Mouse (Mus musculus) splenic B cell, adult 2 months (primary cell): ENCODE measurements around the gene Haus4.

Experiments
- DNase-seq: peaks from one replicate; pipeline ENCODE4 v3.0.0-alpha.2; 2011; ENCODE audit warnings: low read depth, low spot score
- H3K27me3 ChIP-seq: 2 replicates; pipeline ENCODE4 v1.6.1; 2012; ENCODE audit warnings: mild to moderate bottlenecking, low read length, moderate library complexity, mixed read lengths; ENCODE audit not compliant: control insufficient read depth, poor library complexity, insufficient read depth, severe bottlenecking
- H3K36me3 ChIP-seq: 2 replicates; pipeline ENCODE4 v1.6.1; 2012; ENCODE audit warnings: mild to moderate bottlenecking, low read length, moderate library complexity, mixed read lengths; ENCODE audit not compliant: control insufficient read depth, poor library complexity, insufficient read depth, severe bottlenecking

Gene Haus4

DNA sequence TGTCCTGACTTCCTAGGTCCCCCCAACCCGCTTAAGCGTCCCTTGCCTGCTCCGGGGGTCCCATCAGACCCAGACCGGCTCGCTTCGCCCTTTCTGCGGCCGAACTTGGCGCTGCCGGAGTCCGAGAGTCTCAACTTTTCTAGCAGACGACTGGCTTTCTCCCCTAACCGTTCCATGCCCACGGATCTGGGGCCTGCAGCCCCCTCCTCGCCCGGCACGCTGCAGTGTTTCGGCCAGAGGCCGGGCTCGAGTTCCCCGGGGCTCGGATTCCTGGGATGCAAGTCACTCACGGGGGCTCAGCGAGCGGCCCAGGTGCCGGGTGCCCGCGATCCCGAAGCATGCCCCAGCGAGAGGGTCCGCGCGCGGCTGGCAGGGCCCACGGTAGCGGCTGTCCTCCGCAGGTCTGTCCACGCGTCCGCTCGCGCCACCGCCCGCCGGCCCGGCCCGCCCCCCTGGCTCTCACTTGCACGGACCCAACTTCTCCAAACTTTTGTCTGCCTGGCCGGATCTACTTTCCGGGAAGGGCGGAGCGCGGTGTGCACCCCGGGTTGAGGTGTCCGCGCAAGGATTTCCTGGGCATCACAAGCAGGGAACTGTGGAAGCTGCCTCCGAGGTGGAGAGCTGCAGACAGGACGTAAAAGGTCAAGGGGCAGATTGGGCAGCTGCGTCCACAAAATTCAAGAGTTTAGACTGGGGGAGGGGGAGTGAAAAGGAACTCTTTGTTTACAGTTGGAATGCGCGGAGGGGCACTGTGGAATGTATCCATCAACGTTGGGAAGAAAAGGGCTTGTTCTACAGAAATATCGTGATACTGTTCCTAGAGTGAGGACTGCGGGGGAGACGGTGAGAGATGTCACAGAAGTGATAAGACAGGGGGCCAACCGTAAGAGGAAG, 22.9 kb upstream of the Haus4 start, which contains the start of gene Ajuba:
Gene Ajuba, minus strand, starts transcription at position 470 of the 894 bp plus-strand sequence.
- peak; percentile 36 for DNase-seq

DNA sequence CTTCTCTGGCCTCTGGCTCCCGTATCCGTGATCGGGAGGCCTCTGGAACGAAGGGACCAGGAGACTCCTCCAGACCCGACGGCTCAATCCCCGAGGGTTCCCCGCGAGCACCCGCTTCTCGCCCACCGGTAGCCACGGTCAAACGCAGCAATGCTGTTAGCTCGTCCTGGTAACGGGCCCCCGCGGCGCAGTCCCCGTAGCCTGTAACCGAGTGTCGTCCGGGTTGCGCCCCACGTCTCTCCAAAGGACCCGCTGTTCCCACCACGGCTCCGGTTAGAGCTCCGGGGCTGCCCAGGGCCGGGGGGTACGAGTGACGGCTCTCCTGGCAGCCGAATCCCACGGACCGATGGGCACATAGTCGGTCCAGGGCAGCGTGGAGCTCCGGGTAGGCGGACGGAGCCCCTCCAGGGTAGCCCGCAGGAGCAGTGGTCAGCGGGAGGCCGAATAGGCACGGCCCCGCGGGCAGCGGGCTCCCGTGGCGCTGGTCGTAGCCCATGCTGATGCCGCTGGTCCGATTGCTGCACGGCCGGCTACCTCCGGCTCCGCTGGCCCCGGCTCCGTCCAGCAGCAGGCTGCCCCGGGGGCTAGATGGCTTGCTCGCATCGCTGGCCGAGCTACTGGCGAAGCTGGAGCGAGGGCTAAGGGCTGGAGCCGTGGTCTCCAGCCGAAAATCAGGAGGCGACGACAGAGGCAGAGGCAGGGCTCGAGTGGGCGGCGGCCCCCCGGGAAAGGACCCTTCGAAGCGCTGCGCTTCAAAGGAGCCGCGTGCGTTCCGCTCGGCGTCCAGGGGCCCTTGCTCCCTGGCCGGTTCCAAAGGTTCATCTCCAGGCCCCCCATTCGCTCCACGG, 22.0 kb upstream of the Haus4 start:
- peak; percentile 22 for DNase-seq

More for the DNA sequence above, 22.9 kb upstream of the Haus4 start, which contains the start of gene Ajuba:
- peaks cover 2% of the 10 kb centered on the region; the same call in 1 of the 2 replicates for H3K27me3 ChIP-seq
- no peaks in the 10 kb centered on the region for H3K36me3 ChIP-seq

GRCm38 (mm10) chr14:54575631-54576030, 21.2 kb upstream of the Haus4 start:
- Histone ChIP-seq H3K27me3 (peaks cover 2% of the 10 kb centered on the region; the same call in 1 of the 2 replicates), H3K36me3 (no peaks in the 10 kb centered on the region)
- peak; percentile 6 for DNase-seq

More for the DNA sequence above, 22.0 kb upstream of the Haus4 start:
- H3K27me3 ChIP-seq = peaks cover 2% of the 10 kb centered on the region; the same call in 1 of the 2 replicates
- H3K36me3 ChIP-seq = no peaks in the 10 kb centered on the region

DNA sequence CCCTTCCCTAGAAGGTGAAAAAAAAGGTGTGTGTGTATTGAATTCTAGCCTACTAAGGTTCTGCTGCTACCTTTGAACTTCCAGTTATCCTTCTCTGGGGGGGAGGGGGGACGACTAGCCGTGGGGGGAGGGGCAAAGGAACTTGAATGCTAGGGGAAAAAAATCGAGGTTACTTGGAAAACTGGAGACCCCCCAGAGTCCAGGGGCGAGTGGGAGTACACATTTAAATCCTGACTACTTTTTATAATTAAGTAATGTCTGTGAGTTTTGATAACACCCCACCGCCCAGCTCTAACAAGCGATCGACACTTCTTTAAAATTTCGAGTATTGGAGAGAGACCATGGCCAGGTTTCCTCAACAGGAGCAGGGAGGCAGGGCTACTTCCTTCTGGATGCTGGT, 20.6 kb upstream of the Haus4 start:
- H3K36me3 ChIP-seq = no peaks in the 10 kb centered on the region
- DNase-seq = no peak
- peaks cover 2% of the 10 kb centered on the region; the same call in 1 of the 2 replicates for H3K27me3 ChIP-seq

DNA sequence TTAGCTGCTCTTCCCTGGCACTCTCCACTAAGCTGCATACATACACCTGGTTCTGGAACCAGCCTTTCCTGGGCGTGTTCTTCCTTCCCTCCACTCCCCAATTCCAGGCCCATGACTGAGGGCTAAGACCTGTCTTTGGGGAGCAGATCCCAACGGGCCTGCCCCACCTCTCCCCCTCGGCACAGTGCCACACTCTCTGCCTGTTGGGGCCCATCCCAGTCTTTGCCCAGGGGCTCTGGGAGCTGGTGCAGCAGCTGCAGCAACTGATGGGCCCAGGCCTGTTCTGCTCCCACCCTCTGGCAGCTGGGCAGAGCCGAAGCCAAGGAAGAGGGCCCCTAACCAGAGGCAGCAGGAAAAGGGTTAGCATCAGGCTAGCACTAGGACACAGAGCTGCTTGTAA, 19.8 kb upstream of the Haus4 start:
- H3K36me3 ChIP-seq = no peaks in the 10 kb centered on the region
- H3K27me3 ChIP-seq = peaks cover 2% of the 10 kb centered on the region; the same call in 1 of the 2 replicates
- no peak for DNase-seq

DNA sequence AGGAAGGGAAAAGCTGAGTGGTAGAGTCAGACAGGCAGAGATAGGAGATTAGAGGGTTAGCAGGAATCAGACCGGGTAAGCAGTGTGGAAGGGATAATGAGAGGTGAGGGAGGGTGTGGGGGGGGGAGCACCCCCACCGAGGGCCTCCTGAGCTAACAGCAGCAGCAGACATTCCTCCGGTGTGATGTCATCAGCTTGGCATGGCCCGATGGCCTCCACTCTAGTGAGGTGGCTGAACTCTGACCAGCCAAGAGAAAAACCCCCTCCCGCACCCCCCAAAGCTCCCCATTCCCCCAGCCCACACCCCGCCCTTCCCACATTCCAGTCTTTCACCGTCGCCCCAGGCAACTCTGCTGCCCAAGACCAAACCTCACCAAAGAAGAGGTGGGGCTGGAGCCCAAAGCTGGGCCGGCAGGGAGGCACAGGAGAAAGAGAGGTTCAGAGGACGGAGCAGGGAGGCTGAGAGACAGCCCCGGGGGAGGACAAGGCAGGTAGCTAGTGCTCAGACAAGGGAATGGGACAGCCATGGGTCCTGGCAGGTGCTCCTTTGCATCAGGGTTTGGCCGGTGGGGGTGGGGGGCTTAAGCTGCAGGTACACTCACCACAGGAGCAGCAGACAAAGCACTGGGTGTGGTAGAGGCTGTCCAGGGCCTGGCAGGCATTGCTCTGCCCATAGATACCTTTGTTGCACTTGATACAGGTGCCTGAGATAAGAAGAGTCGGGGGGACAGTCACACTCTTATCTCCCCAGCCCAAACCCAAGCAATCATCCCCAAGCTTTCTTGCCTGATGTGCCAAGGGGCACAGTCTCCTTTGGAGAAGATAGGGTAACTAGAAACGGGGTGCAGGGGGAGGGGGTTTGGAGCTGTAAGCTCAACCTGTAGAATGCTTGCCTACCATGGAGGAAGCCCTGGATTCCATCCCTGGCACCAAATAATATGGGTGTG, 18.6 kb upstream of the Haus4 start:
- Histone ChIP-seq H3K27me3 (peaks cover 2% of the 10 kb centered on the region; the same call in 1 of the 2 replicates), H3K36me3 (no peaks in the 10 kb centered on the region)
- DNase-seq = no peak

DNA sequence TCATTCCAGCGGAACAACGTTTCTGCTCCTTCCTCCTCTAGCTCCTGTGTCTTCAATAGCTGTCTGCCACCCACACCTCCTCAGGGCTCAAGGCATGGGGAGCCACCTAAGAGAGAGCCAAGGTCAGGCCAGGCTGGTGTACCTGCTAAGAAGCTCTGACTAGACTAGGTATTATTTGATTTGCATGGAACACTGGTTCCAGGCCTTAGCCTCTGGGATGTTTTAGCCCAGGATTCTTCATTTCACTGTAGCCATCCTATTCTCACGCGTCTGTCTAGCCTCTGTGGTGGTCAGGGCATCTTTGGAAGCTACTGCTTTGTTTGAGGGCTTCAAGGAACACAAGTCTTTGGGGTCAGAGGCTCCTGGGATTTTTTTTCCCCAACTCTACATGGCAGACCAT, 17.7 kb upstream of the Haus4 start:
- Histone ChIP-seq H3K27me3 (peaks cover 2% of the 10 kb centered on the region; the same call in 1 of the 2 replicates), H3K36me3 (no peaks in the 10 kb centered on the region)
- no peak for DNase-seq

DNA sequence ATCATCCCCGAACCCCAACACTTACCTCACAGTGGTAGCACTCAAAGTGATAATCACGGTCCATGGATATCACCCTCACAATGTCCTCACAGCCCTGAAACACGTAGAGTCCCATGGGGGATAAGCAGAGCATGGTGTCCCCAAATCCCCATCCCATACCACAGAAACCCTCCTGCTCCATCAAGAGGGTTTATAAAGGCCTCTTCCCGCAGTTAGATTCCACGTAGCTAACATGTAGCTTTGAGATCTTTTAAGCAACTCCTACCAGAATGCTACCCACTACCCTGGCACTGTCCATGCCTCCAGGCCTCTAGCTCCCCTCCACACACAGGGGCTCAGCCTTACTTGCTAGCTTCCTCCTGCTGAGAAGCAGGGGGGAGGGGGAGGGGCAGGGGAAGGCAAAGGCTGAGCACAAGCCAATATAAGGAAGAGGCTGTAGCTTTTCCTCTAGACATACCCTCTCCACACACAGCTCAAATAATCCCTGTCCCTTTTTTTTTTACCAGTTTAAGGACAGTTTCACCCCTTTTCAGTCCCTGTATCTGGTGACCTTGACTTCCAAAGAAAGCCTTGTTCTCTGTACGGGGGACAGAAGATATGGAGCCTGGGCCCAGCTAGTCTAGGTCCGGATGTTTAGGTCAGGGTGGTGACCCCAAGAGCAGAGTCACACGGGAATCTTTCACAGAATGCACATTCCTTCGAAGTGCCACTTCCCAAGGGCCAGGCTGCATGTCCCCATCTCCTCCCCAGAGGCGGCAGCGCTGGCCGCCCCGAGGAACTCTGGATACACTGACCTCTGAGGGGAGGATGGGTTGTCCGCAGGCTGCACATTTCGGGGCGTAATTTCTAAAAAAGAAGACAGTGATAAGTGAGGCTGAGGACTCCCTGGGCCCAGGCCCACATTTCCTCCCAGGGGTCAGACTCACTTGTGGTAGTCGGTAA, 15.3 kb upstream of the Haus4 start:
- H3K27me3 ChIP-seq = no peaks in the 10 kb centered on the region
- H3K36me3 ChIP-seq = no peaks in the 10 kb centered on the region
- DNase-seq = no peak

DNA sequence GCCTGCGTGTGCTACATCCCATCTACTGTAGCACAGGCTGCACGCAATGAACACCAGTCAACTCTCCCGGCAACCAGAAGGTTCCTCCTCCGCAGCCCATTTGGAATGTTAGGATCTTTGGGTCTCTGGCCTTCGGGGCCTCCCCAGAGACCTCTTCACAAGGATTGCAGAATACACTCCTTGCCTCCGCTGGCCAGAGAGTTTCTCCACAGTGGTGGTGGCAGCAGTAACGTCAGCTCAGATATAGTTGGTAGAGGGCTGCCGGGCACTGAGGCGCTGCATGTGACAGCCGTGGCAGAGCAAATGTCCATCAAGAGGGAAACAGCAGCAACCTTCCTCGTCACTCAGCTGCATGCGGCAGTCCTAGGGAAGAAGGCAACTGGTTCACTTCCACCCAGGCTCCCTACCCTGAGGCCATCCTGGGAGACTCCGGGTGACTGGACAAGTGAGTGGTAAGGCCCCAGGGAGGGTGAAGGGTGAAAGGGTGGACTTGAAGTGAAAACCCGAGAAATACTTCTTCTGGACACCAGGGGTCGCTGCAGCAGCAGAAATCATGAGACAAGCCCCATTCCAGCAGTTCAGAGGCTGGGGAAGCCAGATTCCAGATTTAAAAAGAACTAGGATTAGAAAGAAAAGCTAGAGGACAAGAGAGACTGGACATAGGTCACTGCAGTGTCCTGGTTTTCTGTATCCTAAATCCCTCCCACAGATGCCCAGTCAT, 14.4 kb upstream of the Haus4 start:
- no peaks in the 10 kb centered on the region for H3K27me3 ChIP-seq
- H3K36me3 ChIP-seq = no peaks in the 10 kb centered on the region
- DNase-seq = peak; percentile 79

DNA sequence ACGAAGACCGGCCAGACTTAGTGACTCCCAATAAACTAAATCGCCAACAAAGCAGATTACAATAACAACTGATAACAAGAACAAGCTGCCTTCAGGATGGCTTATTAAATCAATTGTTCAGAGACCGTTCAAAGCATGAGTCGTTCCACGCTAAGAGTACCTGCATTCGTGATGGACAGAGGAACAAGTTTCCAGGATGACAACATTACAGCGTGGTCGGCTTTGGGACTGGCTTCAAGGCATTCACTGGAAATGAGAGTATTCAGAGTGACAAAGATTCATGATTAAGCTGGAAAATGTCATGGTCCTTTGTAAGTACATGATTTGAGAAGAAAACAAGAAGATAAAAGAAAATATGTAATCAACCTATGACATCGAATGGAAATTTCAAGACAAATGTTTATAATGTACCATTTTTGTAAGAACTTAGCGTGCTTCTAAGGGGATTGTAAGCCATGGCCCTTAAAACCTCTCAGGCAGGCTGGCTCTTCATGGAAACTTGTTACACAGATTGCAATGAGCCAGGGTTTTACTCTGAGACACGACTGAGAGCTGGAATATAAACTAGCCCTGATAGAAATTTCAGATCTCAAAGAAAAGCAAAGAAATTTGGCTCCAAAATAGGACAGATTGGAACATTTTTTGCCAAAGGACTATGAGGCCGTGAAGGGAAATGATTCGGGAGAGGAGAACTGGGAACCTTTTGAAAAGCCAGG, 6.3 kb upstream of the Haus4 start:
- no peaks in the 10 kb centered on the region for H3K36me3 ChIP-seq
- DNase-seq = no peak
- no peaks in the 10 kb centered on the region for H3K27me3 ChIP-seq

DNA sequence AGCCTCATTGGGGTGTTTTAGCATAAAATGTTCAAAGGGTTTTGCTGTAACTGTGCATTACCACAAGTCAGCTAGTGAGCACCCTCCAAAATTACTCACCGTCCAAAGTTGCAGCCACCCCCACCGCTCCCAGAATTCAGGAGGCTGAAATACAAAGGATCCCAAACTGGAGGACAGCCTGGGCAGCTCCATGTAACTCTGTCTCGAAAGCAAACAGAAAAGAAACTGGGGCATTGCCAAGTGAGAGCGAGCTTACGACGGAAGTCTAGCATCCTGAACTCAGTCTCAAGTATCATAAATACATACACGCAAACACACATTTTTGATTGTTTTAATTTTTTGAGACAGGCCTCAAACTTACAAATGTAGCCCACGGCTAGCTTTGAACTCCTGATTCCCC, 2.9 kb upstream of the Haus4 start:
- no peaks in the 10 kb centered on the region for H3K36me3 ChIP-seq
- no peak for DNase-seq
- no peaks in the 10 kb centered on the region for H3K27me3 ChIP-seq

DNA sequence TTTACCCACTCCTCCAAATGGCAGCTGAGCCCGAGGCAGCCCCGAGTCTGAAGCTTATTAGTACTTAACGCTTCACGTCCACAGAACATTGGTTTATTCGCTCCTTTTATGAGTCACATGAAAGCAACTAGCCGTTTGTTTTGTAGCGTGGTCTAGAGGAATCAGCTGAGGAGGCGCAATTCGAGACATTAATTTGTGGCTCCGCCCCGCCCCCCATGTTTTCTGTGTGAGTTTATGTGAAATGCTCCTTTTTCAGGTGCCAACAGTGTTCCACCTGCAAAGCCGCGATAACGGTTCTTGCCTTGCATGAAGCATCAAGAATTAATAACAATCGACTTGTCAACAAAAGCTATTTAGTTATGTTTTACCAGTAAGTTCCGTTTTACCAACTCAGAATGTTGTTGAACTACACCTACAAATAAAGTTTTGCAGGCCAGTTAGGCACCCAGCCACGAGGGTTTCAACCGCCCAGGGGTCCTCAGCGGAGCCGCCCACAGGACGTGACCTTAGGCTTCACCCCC, 902 bp downstream of the Haus4 start:
- DNase-seq = peak; percentile 42
- no peaks in the 10 kb centered on the region for H3K27me3 ChIP-seq
- H3K36me3 ChIP-seq = no peaks in the 10 kb centered on the region
